Mouse (Mus musculus): ENCODE results near the gene Atf4.

Gene Atf4

DNA sequence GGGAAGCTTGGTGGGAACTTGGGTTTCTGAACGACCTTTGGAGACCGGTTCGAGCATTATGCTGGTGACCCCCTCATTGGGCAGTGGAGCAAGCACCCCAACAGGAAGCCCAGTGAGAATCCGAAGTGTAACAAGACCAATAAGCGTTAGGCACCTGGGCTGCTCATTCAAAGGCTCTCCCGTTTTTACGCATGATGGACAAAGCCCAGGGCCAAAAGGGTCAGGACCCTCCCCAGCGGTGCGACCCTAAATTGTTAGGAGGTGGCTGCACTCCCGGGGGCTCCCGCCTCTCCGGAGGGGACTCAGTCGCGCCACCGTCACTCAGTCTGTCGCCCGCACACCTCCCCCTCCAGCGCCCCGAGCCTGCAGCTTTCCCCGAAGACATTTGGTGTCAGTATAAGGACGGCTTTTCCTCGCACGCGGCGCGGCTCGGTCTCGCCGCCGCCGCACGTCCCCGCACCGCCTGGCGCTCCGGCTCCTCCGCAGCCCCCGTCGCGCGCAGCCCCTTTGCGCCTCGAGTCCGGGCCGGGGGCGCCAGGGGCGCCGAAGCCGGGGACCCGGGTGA lies 31.9 kb downstream of the Atf4 start, which contains the start of gene Cacna1i:
Gene Cacna1i, plus strand, starts transcription at position 388 of the 565 bp plus-strand sequence.
- no peak for DNase-seq (ENCODE audit: low read depth)

GRCm38 (mm10) chr15:80288036-80288435 lies 33.1 kb downstream of the Atf4 start:
- DNase-seq (ENCODE audit: low read depth): no peak

- peak; percentile 15 for DNase-seq (ENCODE audit: low read depth)
Observed at GRCm38 (mm10) chr15:80289436-80289835, 34.5 kb downstream of the Atf4 start.

DNA sequence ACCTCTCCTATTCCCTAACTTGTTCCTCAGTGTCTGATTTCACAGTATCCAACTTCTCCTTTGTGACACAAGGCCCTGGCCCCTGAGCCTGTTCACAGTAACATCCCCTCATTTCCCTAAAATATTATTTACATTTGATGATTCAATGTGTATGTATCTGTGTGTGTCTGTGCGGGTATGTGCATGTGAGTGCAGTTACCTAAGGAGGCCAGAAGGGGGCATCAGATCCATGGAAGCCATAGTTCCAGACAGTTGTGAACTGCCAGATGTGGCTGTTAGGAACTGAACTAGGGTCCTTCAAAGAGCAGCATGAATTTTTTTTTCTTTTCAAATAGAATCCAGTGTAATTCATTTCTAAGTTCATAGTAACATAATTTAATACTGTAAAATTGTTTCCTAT lies 42.2 kb downstream of the Atf4 start:
- DNase-seq (ENCODE audit: low read depth): no peak

- no peak for DNase-seq (ENCODE audit: low read depth)
Observed at GRCm38 (mm10) chr15:80303779-80304178, 48.8 kb downstream of the Atf4 start.

GRCm38 (mm10) chr15:80304188-80304587 lies 49.2 kb downstream of the Atf4 start:
- no peak for DNase-seq (ENCODE audit: low read depth)

- DNase-seq (ENCODE audit: low read depth): no peak
Observed at GRCm38 (mm10) chr15:80306146-80306545, 51.2 kb downstream of the Atf4 start.

Data from fibroblast of lung, adult 2 months (primary cell).